Mouse (Mus musculus): ENCODE measurements at regions not wholly inside any gene's neighbourhood (a gene's known extent, or its start where the extent isn't known, plus 50 kb on each side); places are given as distances from the start of the nearest gene placed in this dataset.

- TF ChIP-seq EP300 (IDR thresholded peaks at IDR 0.05; ENCODE audit: insufficient read depth, low read depth, low read length): no peak
- no peak for TF ChIP-seq CTCF (IDR thresholded peaks at IDR 0.05)
Observed at GRCm38 (mm10) chr2:107968526-107968925, 678.1 kb downstream of the Kcna4 start.

Measured in heart, adult 2 months (tissue).